28 mouse cellular contexts compared by ENCODE assay signal in the genomic region with DNA sequence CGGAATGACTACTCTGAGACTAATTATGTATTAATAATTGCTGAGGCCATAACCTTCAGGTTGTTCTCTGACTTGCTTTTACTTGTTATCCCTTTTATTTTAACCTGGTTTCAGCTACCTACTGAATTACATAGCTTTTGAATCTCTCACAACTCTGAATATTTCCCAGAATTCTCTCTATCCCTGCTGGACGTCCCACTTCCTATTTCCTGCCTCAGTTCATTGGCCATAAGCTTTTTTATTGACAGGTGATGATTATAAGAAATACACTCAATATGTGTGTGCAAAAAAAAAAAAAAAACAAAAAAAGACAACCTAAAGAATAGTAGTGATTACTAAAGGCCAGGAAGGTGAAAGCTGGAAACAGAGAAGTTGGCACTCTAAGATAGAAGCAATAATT.
"Had no signal": no experiment of that assay in that cellular context is flagged by ENCODE, and none has a peak within 500 bp of the region (broad histone marks: within the 10 kb centered on the region; RNA-seq: fewer than 3 reads in every experiment).

No protein-coding gene starts in this region.

- DNase-seq: left cerebral cortex, postnatal 4 days; liver; liver, embryonic 13.5 days; liver, postnatal 0 days; lung, adult 18-20 months; lung, adult 2 months; lung, embryonic 14.5 days; lung, postnatal 10 days; lung, postnatal 14 days; lung, postnatal 36 days; lung, postnatal 4 days; midbrain, embryonic 14.5 days had no signal

- H3K4me3 ChIP-seq: limb, embryonic 10.5 days; limb, embryonic 12.5 days; limb, embryonic 13.5 days; limb, embryonic 15.5 days; liver, embryonic 12.5 days; liver, embryonic 13.5 days; liver, embryonic 15.5 days; lung, embryonic 15.5 days; megakaryocyte, embryonic 14.5 days; midbrain, embryonic 10.5 days; midbrain, embryonic 12.5 days; midbrain, embryonic 13.5 days; midbrain, embryonic 15.5 days; myocyte; neural tube, embryonic 12.5 days had no signal

- H3K27ac ChIP-seq: limb, embryonic 10.5 days; limb, embryonic 12.5 days; limb, embryonic 13.5 days; limb, embryonic 15.5 days; liver, embryonic 12.5 days; liver, embryonic 13.5 days; liver, embryonic 14.5 days; liver, embryonic 15.5 days; lung, embryonic 15.5 days; macrophage; midbrain, embryonic 10.5 days; midbrain, embryonic 12.5 days; midbrain, embryonic 13.5 days; midbrain, embryonic 15.5 days; neural tube, embryonic 12.5 days had no signal

- H3K27me3 ChIP-seq: limb, embryonic 12.5 days; limb, embryonic 13.5 days; limb, embryonic 15.5 days; liver, embryonic 12.5 days; liver, embryonic 13.5 days; liver, embryonic 15.5 days; lung, embryonic 15.5 days; megakaryocyte, embryonic 14.5 days; midbrain, embryonic 12.5 days; midbrain, embryonic 13.5 days; midbrain, embryonic 15.5 days; neural tube, embryonic 12.5 days had no signal

- H3K36me3 ChIP-seq: limb, embryonic 10.5 days; limb, embryonic 12.5 days; limb, embryonic 13.5 days; limb, embryonic 15.5 days; liver, embryonic 12.5 days; liver, embryonic 13.5 days; liver, embryonic 15.5 days; lung, embryonic 15.5 days; midbrain, embryonic 10.5 days; midbrain, embryonic 12.5 days; midbrain, embryonic 13.5 days; midbrain, embryonic 15.5 days; neural tube, embryonic 12.5 days had no signal

- H3K9me3 ChIP-seq: limb, embryonic 10.5 days; limb, embryonic 12.5 days; limb, embryonic 13.5 days; limb, embryonic 15.5 days; liver, embryonic 13.5 days; liver, embryonic 15.5 days; lung, embryonic 15.5 days; midbrain, embryonic 12.5 days; midbrain, embryonic 13.5 days; midbrain, embryonic 15.5 days; neural tube, embryonic 12.5 days had no signal

- H3K9ac ChIP-seq: limb, embryonic 12.5 days; limb, embryonic 13.5 days; limb, embryonic 15.5 days; liver, embryonic 12.5 days; liver, embryonic 13.5 days; liver, embryonic 14.5 days; liver, embryonic 15.5 days; liver, postnatal 0 days; lung, embryonic 14.5 days; lung, embryonic 15.5 days; midbrain, embryonic 12.5 days; midbrain, embryonic 13.5 days; midbrain, embryonic 15.5 days; neural tube, embryonic 12.5 days had no signal
